Mouse (Mus musculus) brain, embryonic 14.5 days (tissue): ENCODE data around the gene Ttc38.
A peak's percentile ranks its signal among the peaks of the same experiment; 100 is the strongest.

Source experiments
- CTCF ChIP-seq: fragments of 200-500 bp; IDR thresholded peaks from 2 replicates; pipeline ENCODE4 v1.5.1; 2012; ENCODE audit warnings: inconsistent platforms, mild to moderate bottlenecking, moderate library complexity, borderline replicate concordance; ENCODE audit not compliant: insufficient read depth, insufficient read length; ENCODE audit errors: extremely low read depth
- POLR2A ChIP-seq: fragments of 200-500 bp; IDR thresholded peaks from 2 replicates; pipeline ENCODE4 v1.6.1; 2012; ENCODE audit warnings: mild to moderate bottlenecking, inconsistent platforms, borderline replicate concordance; ENCODE audit not compliant: poor library complexity, insufficient read depth, insufficient read length, severe bottlenecking; ENCODE audit errors: extremely low read depth

GRCm38 (mm10) chr15:85903826-85904225 is 71.7 kb downstream of the Ttc38 start:
- TF ChIP-seq CTCF (peak; percentile 42), POLR2A (no peak)
